Mouse (Mus musculus) olfactory bulb, adult 2 months (tissue): Measurements from ENCODE around the gene Osbpl5. TPM values are rescaled to one million over a fixed set of nuclear protein-coding genes. Genes with fewer than 3 reads are reported as not detected.

Source experiments
- H3K27ac ChIP-seq: fragments of 200-500 bp; 2 replicates; pipeline ENCODE4 v1.5.1; 2012; ENCODE audit warnings: low read depth, low read length; ENCODE audit not compliant: insufficient read depth
- H3K4me1 ChIP-seq: fragments of 200-500 bp; 2 replicates; pipeline ENCODE4 v1.6.1; 2012; ENCODE audit warnings: low read length; ENCODE audit not compliant: control insufficient read depth, insufficient read depth
- H3K4me3 ChIP-seq: fragments of 200-500 bp; 2 replicates; pipeline ENCODE4 v1.5.1; 2012; ENCODE audit warnings: mild to moderate bottlenecking, low read depth, low read length, moderate library complexity; ENCODE audit not compliant: insufficient read depth
- CTCF ChIP-seq: fragments of 200-500 bp; IDR thresholded peaks from 2 replicates; pipeline ENCODE4 v1.5.1; 2012; ENCODE audit warnings: low read depth, mild to moderate bottlenecking, low read length, moderate library complexity; ENCODE audit not compliant: insufficient read depth
- POLR2A ChIP-seq: fragments of 200-500 bp; IDR thresholded peaks from 2 replicates; pipeline ENCODE4 v1.6.1; 2012; ENCODE audit warnings: mild to moderate bottlenecking, low read depth, low read length, moderate library complexity; ENCODE audit not compliant: insufficient read depth
- WGBS: fragments of 180-500 bp; shearing (Covaris S2); methylation state at CpG from one replicate; pipeline ENCODE4 v1.1.7; 2018; 5-methylcytosine and 5-hydroxymethylcytosine counted together
- polyA plus RNA-seq: library from polyadenylated mRNA; stranded (reverse); fragments of >200 nt; gene quantifications from 2 replicates; pipeline ENCODE4 v1.2.4, GENCODE M21; 2012; ENCODE audit warnings: low replicate concordance; ENCODE audit not compliant: missing spikeins, insufficient read depth, insufficient read length

Osbpl5 gene
- polyA plus RNA-seq, 1 experiment: not detected

- H3K4me3 ChIP-seq: peak overlapping the region; percentile 39
- H3K4me1 ChIP-seq: peaks cover 10% of the 10 kb centered on the region
- WGBS: 2% methylated on average over 15 of the region's 15 CpGs
- H3K27ac ChIP-seq: no peak overlapping the region
- no peak for TF ChIP-seq CTCF
- no peak for TF ChIP-seq POLR2A
These were observed 224 bp upstream of the Osbpl5 start for GRCm38 (mm10) chr7:143757027-143757390.

GRCm38 (mm10) chr7:143755357-143756124 is 1.2 kb downstream of the Osbpl5 start:
- no peak overlapping the region for H3K27ac ChIP-seq
- no peak for TF ChIP-seq CTCF
- no peak for TF ChIP-seq POLR2A
- 86% methylated on average over 9 of the region's 9 CpGs for WGBS
- peaks cover 10% of the 10 kb centered on the region for H3K4me1 ChIP-seq
- no peak overlapping the region for H3K4me3 ChIP-seq

GRCm38 (mm10) chr7:143753990-143754715 is 2.6 kb downstream of the Osbpl5 start:
- Histone ChIP-seq H3K4me1 (peaks cover 10% of the 10 kb centered on the region), H3K4me3 (no peak overlapping the region), H3K27ac (no peak overlapping the region)
- WGBS: 57% methylated on average over 5 of the region's 5 CpGs
- TF ChIP-seq POLR2A (no peak), CTCF (peak; percentile 11; the same call in 1 of the 2 replicates)

GRCm38 (mm10) chr7:143752606-143753005 is 4.2 kb downstream of the Osbpl5 start:
- H3K27ac ChIP-seq: no peak overlapping the region
- WGBS: 83% methylated on average over 3 of the region's 3 CpGs
- peaks cover 14% of the 10 kb centered on the region for H3K4me1 ChIP-seq
- TF ChIP-seq CTCF (no peak), POLR2A (no peak)
- no peak overlapping the region for H3K4me3 ChIP-seq

- Histone ChIP-seq H3K27ac (no peak overlapping the region), H3K4me1 (peaks cover 11% of the 10 kb centered on the region), H3K4me3 (no peak overlapping the region)
- 81% methylated on average over 4 of the region's 4 CpGs for WGBS
- TF ChIP-seq POLR2A (no peak), CTCF (no peak)
These were observed 4.7 kb downstream of the Osbpl5 start for GRCm38 (mm10) chr7:143752056-143752455.

GRCm38 (mm10) chr7:143751380-143751779 is 5.4 kb downstream of the Osbpl5 start:
- no peak overlapping the region for H3K27ac ChIP-seq
- TF ChIP-seq CTCF: no peak
- TF ChIP-seq POLR2A: no peak
- H3K4me3 ChIP-seq: no peak overlapping the region
- H3K4me1 ChIP-seq: peaks cover 5% of the 10 kb centered on the region
- WGBS: 82% methylated on average over 1 of the region's 1 CpGs

- TF ChIP-seq POLR2A: no peak
- TF ChIP-seq CTCF: no peak
- Histone ChIP-seq H3K4me3 (no peak overlapping the region), H3K4me1 (peaks cover 4% of the 10 kb centered on the region; the same call in 1 of the 2 replicates), H3K27ac (no peak overlapping the region)
- 56% methylated on average over 3 of the region's 3 CpGs for WGBS
These were observed 7.7 kb downstream of the Osbpl5 start for GRCm38 (mm10) chr7:143749045-143749444.

GRCm38 (mm10) chr7:143748041-143748868 is 8.5 kb downstream of the Osbpl5 start:
- Histone ChIP-seq H3K4me1 (peaks cover 4% of the 10 kb centered on the region; the same call in 1 of the 2 replicates), H3K27ac (no peak overlapping the region), H3K4me3 (peak overlapping the region; percentile 9; the same call in 1 of the 2 replicates)
- TF ChIP-seq CTCF (peak; percentile 73), POLR2A (no peak)
- WGBS: 3% methylated on average over 16 of the region's 16 CpGs
